Mouse (Mus musculus) limb, embryonic 11.5 days (tissue): Measurements from ENCODE around the gene Pde6g. TPM values are rescaled to one million over a fixed set of nuclear protein-coding genes. Genes with fewer than 3 reads are reported as not detected.

Source experiments
- polyA plus RNA-seq: library from polyadenylated mRNA; unstranded; fragments of >200 nt; fragmentation: Nextera tagmentation; extraction: Ambion mirVana; gene quantifications from 2 replicates; pipeline ENCODE4 v1.2.1, GENCODE M21; 2014

The Pde6g gene
- polyA plus RNA-seq, 1 experiment from 2014 or later, result 0.19 TPM

Other genes starting within 250 kb of the Pde6g start
- gene Bahcc1, start 220.6 kb downstream of the Pde6g start, polyA plus RNA-seq, result 24.9 and 27.6 TPM in 2 replicates
- 2,996 and 3,123 TPM in 2 replicates for gene Actg1, start 105.0 kb downstream of the Pde6g start, polyA plus RNA-seq
- 0.21 and 0.47 TPM in 2 replicates for gene Fscn2, start 92.0 kb downstream of the Pde6g start, polyA plus RNA-seq
- 30.4 and 33.1 TPM in 2 replicates for gene Faap100, start 74.7 kb downstream of the Pde6g start, polyA plus RNA-seq
- gene Nploc4, start 15.8 kb downstream of the Pde6g start, polyA plus RNA-seq, result 47.1 and 51.1 TPM in 2 replicates
- not detected in 2 replicates for gene Tspan10, start 10.9 kb downstream of the Pde6g start, polyA plus RNA-seq
- gene Oxld1, start 4.6 kb upstream of the Pde6g start, polyA plus RNA-seq, result 11.5 and 11.9 TPM in 2 replicates
- gene Ccdc137, start 4.6 kb upstream of the Pde6g start, polyA plus RNA-seq, result 32.6 and 36.4 TPM in 2 replicates
- 56.6 and 58.3 TPM in 2 replicates for gene Arl16, start 14.1 kb upstream of the Pde6g start, polyA plus RNA-seq
- gene Mrpl12, start 31.1 kb upstream of the Pde6g start, polyA plus RNA-seq, result 166 and 177 TPM in 2 replicates
- gene Slc25a10, start 38.3 kb upstream of the Pde6g start, polyA plus RNA-seq, result 57.8 and 58.5 TPM in 2 replicates
- gene Gcgr, start 77.2 kb upstream of the Pde6g start, polyA plus RNA-seq, result 0.71 and 1.8 TPM in 2 replicates
- 234 and 252 TPM in 2 replicates for gene Mcrip1, start 96.2 kb upstream of the Pde6g start, polyA plus RNA-seq
- gene Ppp1r27, start 97.6 kb upstream of the Pde6g start, polyA plus RNA-seq, result 0.47 and 0.85 TPM in 2 replicates
- gene P4hb, start 119.8 kb upstream of the Pde6g start, polyA plus RNA-seq, result 640 and 656 TPM in 2 replicates
- gene Arhgdia, start 128.1 kb upstream of the Pde6g start, polyA plus RNA-seq, result 593 and 597 TPM in 2 replicates
- 810 and 850 TPM in 2 replicates for gene Alyref, start 144.9 kb upstream of the Pde6g start, polyA plus RNA-seq
- 214 and 223 TPM in 2 replicates for gene Anapc11, start 144.9 kb upstream of the Pde6g start, polyA plus RNA-seq
- gene Npb, start 155.0 kb upstream of the Pde6g start, polyA plus RNA-seq, result 1.4 TPM in 1 of 2 replicates, not detected in the other
- 105 and 111 TPM in 2 replicates for gene Pcyt2, start 164.4 kb upstream of the Pde6g start, polyA plus RNA-seq
- gene Sirt7, start 171.7 kb upstream of the Pde6g start, polyA plus RNA-seq, result 24.6 TPM in 2 replicates
- gene Mafg, start 180.1 kb upstream of the Pde6g start, polyA plus RNA-seq, result 22.6 and 24.2 TPM in 2 replicates
- 33.3 and 34.2 TPM in 2 replicates for gene Pycr1, start 190.3 kb upstream of the Pde6g start, polyA plus RNA-seq
- not detected in 2 replicates for gene Myadml2, start 194.7 kb upstream of the Pde6g start, polyA plus RNA-seq
- gene Notum, start 207.7 kb upstream of the Pde6g start, polyA plus RNA-seq, result 6.6 and 7.5 TPM in 2 replicates
- 122 and 128 TPM in 2 replicates for gene Aspscr1, start 219.5 kb upstream of the Pde6g start, polyA plus RNA-seq